Mouse (Mus musculus) embryonic fibroblast, embryonic 13.5 days (primary cell): ENCODE measurements around the gene Gm10295.

Experiments used
- CTCF ChIP-seq: IDR thresholded peaks from 2 replicates; pipeline ENCODE4 v1.5.1; 2011; ENCODE audit warnings: mild to moderate bottlenecking, control low read depth, low read length, moderate library complexity, borderline replicate concordance; ENCODE audit not compliant: insufficient read depth
- POLR2A ChIP-seq: IDR thresholded peaks from 2 replicates; pipeline ENCODE4 v1.6.1; 2011; ENCODE audit warnings: low read depth, mild to moderate bottlenecking, control low read depth, low read length, moderate library complexity

DNA sequence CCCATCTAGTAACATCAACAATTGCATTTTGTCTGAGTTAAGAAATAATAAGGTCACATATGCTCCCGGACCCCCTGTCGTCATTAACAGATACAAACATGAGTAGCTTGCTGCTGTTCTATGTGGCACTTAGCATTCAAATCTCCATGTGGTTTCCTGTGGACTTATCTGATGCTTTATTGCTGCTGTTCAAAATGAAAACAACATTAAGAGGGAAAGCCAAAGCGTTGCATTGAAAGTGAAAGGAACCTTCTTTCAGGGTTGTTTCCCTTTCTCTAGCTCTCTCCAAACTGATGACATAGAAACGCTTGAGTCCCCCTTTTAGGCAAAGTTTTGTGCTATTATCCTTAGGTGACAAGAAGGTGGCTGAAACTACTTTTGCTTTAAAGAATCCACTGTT, 48.6 kb downstream of the Gm10295 start:
- TF ChIP-seq CTCF (no peak), POLR2A (no peak)
